ENCODE assay signal across 21 mouse cellular contexts in the genomic region with DNA sequence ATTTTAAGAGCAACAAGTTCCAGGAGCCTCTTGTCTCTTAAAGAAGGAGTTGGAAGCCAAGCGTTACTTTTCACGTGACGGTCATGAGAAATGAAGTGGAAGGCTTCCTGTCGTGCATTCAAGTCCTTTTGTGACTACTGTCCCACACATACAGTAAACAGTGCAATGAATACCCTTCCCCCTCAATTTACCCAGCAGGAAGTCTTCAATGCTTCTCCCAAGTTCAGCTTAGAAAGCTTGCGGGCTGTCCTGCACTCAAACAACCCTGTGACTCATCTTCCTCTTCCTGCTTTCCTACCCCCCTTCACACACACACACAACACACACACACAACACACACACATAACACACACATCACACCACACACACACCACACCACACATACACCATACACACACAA.
DNase-seq lines count a peak whose midpoint lies in the region; ATAC-seq and TF ChIP-seq lines count a peak whose summit lies in the region.
"Had no signal": no experiment of that assay in that cellular context is flagged by ENCODE, and none has a peak within 500 bp of the region (broad histone marks: within the 10 kb centered on the region; RNA-seq: fewer than 3 reads in every experiment).

No protein-coding gene starts in this region.

- WGBS in liver, embryonic 16.5 days (ENCODE audit: insufficient replicate concordance), result 40% methylated on average over 5 of the region's 5 CpGs
- WGBS in liver, embryonic 12.5 days (ENCODE audit: insufficient replicate concordance), result 40% methylated on average over 5 of the region's 5 CpGs
- 48% methylated on average over 5 of the region's 5 CpGs for WGBS in neural tube, embryonic 14.5 days
- whole genome bisulfite sequencing in small intestine, adult 2 months, result 76% methylated on average over 5 of the region's 5 CpGs
- WGBS in thymus, adult 2 months, result 72% methylated on average over 5 of the region's 5 CpGs

- H3K4me3 ChIP-seq in liver, embryonic 16.5 days (ENCODE audit: low read depth, low read length), result no peak overlapping the region
- H3K4me3 ChIP-seq in liver, embryonic 12.5 days, result no peak overlapping the region
- H3K4me3 ChIP-seq in neural tube, embryonic 14.5 days (ENCODE audit: low read depth, low read length), result no peak overlapping the region
- H3K4me3 ChIP-seq in small intestine, adult 2 months (ENCODE audit: low read depth, low read length), result no peak overlapping the region
- no peak overlapping the region for H3K4me3 ChIP-seq in thymus, adult 2 months (ENCODE audit: control insufficient read depth, insufficient read depth, low read length)
- H3K4me3 ChIP-seq: embryonic facial prominence, embryonic 12.5 days; heart, embryonic 10.5 days; hindbrain, embryonic 13.5 days; liver, embryonic 15.5 days; megakaryocyte, embryonic 14.5 days had no signal

- no peaks in the 10 kb centered on the region for H3K36me3 ChIP-seq in liver, embryonic 16.5 days (ENCODE audit: control insufficient read depth, insufficient read depth)
- H3K36me3 ChIP-seq in liver, embryonic 12.5 days, result no peaks in the 10 kb centered on the region
- H3K36me3 ChIP-seq in neural tube, embryonic 14.5 days (ENCODE audit: control insufficient read depth, insufficient read depth, low read length), result no peaks in the 10 kb centered on the region
- H3K36me3 ChIP-seq in small intestine, adult 2 months (ENCODE audit: control insufficient read depth, insufficient read depth, low read length), result peaks cover 19% of the 10 kb centered on the region
- H3K36me3 ChIP-seq in thymus, adult 2 months (ENCODE audit: control insufficient read depth, insufficient read depth, low read length), result no peaks in the 10 kb centered on the region
- H3K36me3 ChIP-seq: embryonic facial prominence, embryonic 12.5 days; heart, embryonic 10.5 days; liver, embryonic 15.5 days had no signal

- H3K9me3 ChIP-seq in liver, embryonic 16.5 days (replicated peaks; ENCODE audit: control insufficient read depth, low read length), result no peaks in the 10 kb centered on the region
- H3K9me3 ChIP-seq in liver, embryonic 12.5 days (replicated peaks), result no peaks in the 10 kb centered on the region
- no peaks in the 10 kb centered on the region for H3K9me3 ChIP-seq in neural tube, embryonic 14.5 days (ENCODE audit: control insufficient read depth, low read length)
- H3K9me3 ChIP-seq: embryonic facial prominence, embryonic 12.5 days; heart, embryonic 10.5 days; hindbrain, embryonic 13.5 days; liver, embryonic 15.5 days; megakaryocyte, embryonic 14.5 days had no signal

- TF ChIP-seq POLR2A in small intestine, adult 2 months (IDR thresholded peaks at IDR 0.05; ENCODE audit: low read depth, low read length), result no peak
- no peak for TF ChIP-seq POLR2A in thymus, adult 2 months (IDR thresholded peaks at IDR 0.05; ENCODE audit: control insufficient read depth, extremely low read depth, insufficient read depth, low read length, poor library complexity)

- no peaks in the 10 kb centered on the region for H3K4me1 ChIP-seq in liver, embryonic 16.5 days (ENCODE audit: control insufficient read depth, low read depth, low read length)
- H3K4me1 ChIP-seq in liver, embryonic 12.5 days, result no peaks in the 10 kb centered on the region
- no peaks in the 10 kb centered on the region for H3K4me1 ChIP-seq in neural tube, embryonic 14.5 days (ENCODE audit: control insufficient read depth, insufficient read depth, low read length)
- no peaks in the 10 kb centered on the region for H3K4me1 ChIP-seq in small intestine, adult 2 months (ENCODE audit: control insufficient read depth, insufficient read depth, insufficient read length, low read length)
- H3K4me1 ChIP-seq in thymus, adult 2 months (replicated peaks; ENCODE audit: control insufficient read depth, insufficient read depth, low read length), result no peaks in the 10 kb centered on the region
- H3K4me1 ChIP-seq: heart, embryonic 10.5 days; hindbrain, embryonic 13.5 days; liver, embryonic 15.5 days had no signal

- no peak for TF ChIP-seq CTCF in small intestine, adult 2 months (IDR thresholded peaks at IDR 0.05; ENCODE audit: extremely low read depth, insufficient read length, insufficient replicate concordance, low read depth, low read length)
- no peak for TF ChIP-seq CTCF in thymus, adult 2 months (IDR thresholded peaks at IDR 0.05; ENCODE audit: borderline replicate concordance, control insufficient read depth, extremely low read depth, insufficient read depth, low read length, poor library complexity)

- DNase-seq in neural tube, embryonic 10.5 days (ENCODE audit: extremely low spot score, low spot score), result no peak
- DNase-seq in thymus, adult 2 months, result no peak
- DNase-seq in adrenal gland, postnatal 25 days, result no peak
- DNase-seq: cerebellum, adult 9-11 months; gastrocnemius, postnatal 36 days; heart, postnatal 10 days; kidney, adult 11 months; retina, postnatal 1 day; right cerebral cortex, postnatal 4 days; thymus, postnatal 4 days had no signal

- ATAC-seq in liver, embryonic 16.5 days (ENCODE audit: low read depth), result 0 out of 2 replicates have a peak, but pooled peaks have one; percentile 13
- ATAC-seq in liver, embryonic 12.5 days, result no peak
- peak; percentile 24; the same call in 1 of the 2 replicates for ATAC-seq in neural tube, embryonic 14.5 days (ENCODE audit: low read depth)
- ATAC-seq: forebrain, embryonic 16.5 days; midbrain, embryonic 16.5 days had no signal

- H3K27me3 ChIP-seq in liver, embryonic 16.5 days (ENCODE audit: control insufficient read depth, insufficient read depth, low read depth, low read length), result no peaks in the 10 kb centered on the region
- no peaks in the 10 kb centered on the region for H3K27me3 ChIP-seq in liver, embryonic 12.5 days (replicated peaks)
- no peaks in the 10 kb centered on the region for H3K27me3 ChIP-seq in neural tube, embryonic 14.5 days (ENCODE audit: control insufficient read depth, insufficient read depth, low read length)
- H3K27me3 ChIP-seq in small intestine, adult 2 months (ENCODE audit: control insufficient read depth, insufficient read depth, low read length), result no peaks in the 10 kb centered on the region
- no peaks in the 10 kb centered on the region for H3K27me3 ChIP-seq in thymus, adult 2 months (ENCODE audit: control insufficient read depth, insufficient read depth, low read length)
- H3K27me3 ChIP-seq: embryonic facial prominence, embryonic 12.5 days; hindbrain, embryonic 13.5 days; liver, embryonic 15.5 days; megakaryocyte, embryonic 14.5 days had no signal

- H3K4me2 ChIP-seq in liver, embryonic 16.5 days (ENCODE audit: low read depth, low read length), result no peak overlapping the region
- no peak overlapping the region for H3K4me2 ChIP-seq in liver, embryonic 12.5 days
- no peak overlapping the region for H3K4me2 ChIP-seq in neural tube, embryonic 14.5 days (ENCODE audit: low read depth, low read length)
- H3K4me2 ChIP-seq: embryonic facial prominence, embryonic 12.5 days; hindbrain, embryonic 13.5 days; liver, embryonic 15.5 days had no signal

- H3K27ac ChIP-seq in liver, embryonic 16.5 days (ENCODE audit: low read length), result no peak overlapping the region
- H3K27ac ChIP-seq in liver, embryonic 12.5 days, result no peak overlapping the region
- H3K27ac ChIP-seq in neural tube, embryonic 14.5 days (ENCODE audit: low read depth, low read length), result no peak overlapping the region
- peak overlapping the region; percentile 17 for H3K27ac ChIP-seq in small intestine, adult 2 months (ENCODE audit: insufficient read depth, low read depth, low read length)
- H3K27ac ChIP-seq in thymus, adult 2 months (ENCODE audit: control insufficient read depth, insufficient read depth, low read length), result no peak overlapping the region
- H3K27ac ChIP-seq: embryonic facial prominence, embryonic 12.5 days; heart, embryonic 10.5 days; hindbrain, embryonic 13.5 days; liver, embryonic 15.5 days had no signal

- H3K9ac ChIP-seq in liver, embryonic 16.5 days (ENCODE audit: low read depth, low read length), result no peak overlapping the region
- H3K9ac ChIP-seq in liver, embryonic 12.5 days, result no peak overlapping the region
- H3K9ac ChIP-seq in neural tube, embryonic 14.5 days (replicated peaks; ENCODE audit: low read depth, low read length), result no peak overlapping the region
- H3K9ac ChIP-seq: embryonic facial prominence, embryonic 12.5 days; hindbrain, embryonic 13.5 days; liver, embryonic 15.5 days had no signal
